Mouse (Mus musculus) urinary bladder, adult 2 months (tissue): ENCODE results near the gene Colgalt2. TPM values are rescaled to one million over a fixed set of nuclear protein-coding genes. Genes with fewer than 3 reads are reported as not detected.
"Not testable (repeated sequence)": the region's sequence is repeated elsewhere in the genome, so short reads cannot be mapped to it uniquely, and the experiment has no call there.

ENCODE experiments used
- DNase-seq: peaks from one replicate; pipeline ENCODE4 v3.0.0; 2022; ENCODE audit warnings: low spot score
- polyA plus RNA-seq: library from polyadenylated mRNA; depleted of rRNA; stranded (reverse); fragments of >200 nt; gene quantifications from 2 replicates; pipeline ENCODE4 v1.2.3, GENCODE M21; 2012

Gene Colgalt2
- polyA plus RNA-seq, 1 experiment, result 1.5 TPM

GRCm38 (mm10) chr1:152417602-152418001 is 18.0 kb downstream of the Colgalt2 start:
- DNase-seq, result no peak

GRCm38 (mm10) chr1:152422295-152422694 is 22.7 kb downstream of the Colgalt2 start:
- no peak for DNase-seq

GRCm38 (mm10) chr1:152423052-152423451 is 23.4 kb downstream of the Colgalt2 start:
- DNase-seq, result no peak

- no peak for DNase-seq
Measured at GRCm38 (mm10) chr1:152427912-152428581, 28.4 kb downstream of the Colgalt2 start.

GRCm38 (mm10) chr1:152429805-152430204 is 30.2 kb downstream of the Colgalt2 start:
- no peak for DNase-seq

- no peak for DNase-seq
Measured at GRCm38 (mm10) chr1:152434166-152434565, 34.5 kb downstream of the Colgalt2 start.

- DNase-seq, result not testable (repeated sequence)
Measured at GRCm38 (mm10) chr1:152437518-152437917, 37.9 kb downstream of the Colgalt2 start.

GRCm38 (mm10) chr1:152439408-152439807 is 39.8 kb downstream of the Colgalt2 start:
- no peak for DNase-seq

- DNase-seq, result no peak
Measured at GRCm38 (mm10) chr1:152439874-152440273, 40.2 kb downstream of the Colgalt2 start.

GRCm38 (mm10) chr1:152444630-152445029 is 45.0 kb downstream of the Colgalt2 start:
- no peak for DNase-seq

GRCm38 (mm10) chr1:152445925-152446324 is 46.3 kb downstream of the Colgalt2 start:
- DNase-seq, result no peak

GRCm38 (mm10) chr1:152454536-152454935 is 54.9 kb downstream of the Colgalt2 start:
- no peak for DNase-seq

- DNase-seq, result no peak
Measured at GRCm38 (mm10) chr1:152455275-152456243, 55.9 kb downstream of the Colgalt2 start.

- no peak for DNase-seq
Measured at GRCm38 (mm10) chr1:152456266-152456665, 56.6 kb downstream of the Colgalt2 start.

GRCm38 (mm10) chr1:152457596-152457995 is 58.0 kb downstream of the Colgalt2 start:
- DNase-seq, result no peak

GRCm38 (mm10) chr1:152458996-152459395 is 59.4 kb downstream of the Colgalt2 start:
- no peak for DNase-seq

- no peak for DNase-seq
Measured at GRCm38 (mm10) chr1:152460931-152461330, 61.3 kb downstream of the Colgalt2 start.

GRCm38 (mm10) chr1:152461814-152462213 is 62.2 kb downstream of the Colgalt2 start:
- DNase-seq, result no peak

GRCm38 (mm10) chr1:152462348-152462747 is 62.7 kb downstream of the Colgalt2 start:
- DNase-seq, result no peak

- DNase-seq, result no peak
Measured at GRCm38 (mm10) chr1:152466280-152466679, 66.7 kb downstream of the Colgalt2 start.

- DNase-seq, result no peak
Measured at GRCm38 (mm10) chr1:152468443-152468842, 68.8 kb downstream of the Colgalt2 start.

- DNase-seq, result no peak
Measured at GRCm38 (mm10) chr1:152476126-152476525, 76.5 kb downstream of the Colgalt2 start.

GRCm38 (mm10) chr1:152490842-152491241 is 91.2 kb downstream of the Colgalt2 start:
- no peak for DNase-seq
